Mouse (Mus musculus): Measurements from ENCODE around the gene Syndig1l. TPM values are rescaled to one million over a fixed set of nuclear protein-coding genes. Genes with fewer than 3 reads are reported as not detected.

Syndig1l gene
- polyA plus RNA-seq, 1 experiment from 2014 or later, result 0.22 TPM

- ATAC-seq (ENCODE audit: low FRiP score) (no peak), DNase-seq (ENCODE audit: low spot score, missing footprints) (no peak)
- no peak overlapping the region for H3K4me2 ChIP-seq
- no peaks in the 10 kb centered on the region for H3K27me3 ChIP-seq (ENCODE audit: control insufficient read depth, insufficient read depth, low read length)
- H3K36me3 ChIP-seq (ENCODE audit: control insufficient read depth, insufficient read depth, low read length), result no peaks in the 10 kb centered on the region
- H3K27ac ChIP-seq (ENCODE audit: low read depth, low read length), result no peak overlapping the region
- no peaks in the 10 kb centered on the region for H3K9me3 ChIP-seq (ENCODE audit: control insufficient read depth, low read length)
- H3K4me3 ChIP-seq (ENCODE audit: low read depth, low read length), result no peak overlapping the region
- WGBS, result 90% methylated on average over 9 of the region's 9 CpGs
- H3K9ac ChIP-seq (ENCODE audit: low read length), result no peak overlapping the region
- H3K4me1 ChIP-seq (ENCODE audit: control insufficient read depth, insufficient read depth, low read length), result no peaks in the 10 kb centered on the region
These were observed 20.0 kb upstream of the Syndig1l start for GRCm38 (mm10) chr12:84718462-84719244.

GRCm38 (mm10) chr12:84714578-84714977, 15.9 kb upstream of the Syndig1l start:
- no peak overlapping the region for H3K9ac ChIP-seq (ENCODE audit: low read length)
- 89% methylated on average over 6 of the region's 6 CpGs for WGBS
- no peaks in the 10 kb centered on the region for H3K27me3 ChIP-seq (ENCODE audit: control insufficient read depth, insufficient read depth, low read length)

GRCm38 (mm10) chr12:84709842-84710439, 11.3 kb upstream of the Syndig1l start:
- no peak overlapping the region for H3K9ac ChIP-seq (ENCODE audit: low read length)
- no peaks in the 10 kb centered on the region for H3K36me3 ChIP-seq (ENCODE audit: control insufficient read depth, insufficient read depth, low read length)
- no peaks in the 10 kb centered on the region for H3K9me3 ChIP-seq (ENCODE audit: control insufficient read depth, low read length)
- no peak for DNase-seq (ENCODE audit: low spot score, missing footprints)
- H3K27me3 ChIP-seq (ENCODE audit: control insufficient read depth, insufficient read depth, low read length), result no peaks in the 10 kb centered on the region
- H3K4me2 ChIP-seq, result no peak overlapping the region
- WGBS, result 36% methylated on average over 14 of the region's 14 CpGs
- H3K4me3 ChIP-seq (ENCODE audit: low read depth, low read length), result no peak overlapping the region
- no peaks in the 10 kb centered on the region for H3K4me1 ChIP-seq (ENCODE audit: control insufficient read depth, insufficient read depth, low read length)
- no peak for ATAC-seq (ENCODE audit: low FRiP score)
- no peak overlapping the region for H3K27ac ChIP-seq (ENCODE audit: low read depth, low read length)

More at GRCm38 (mm10) chr12:84714578-84714977, 15.9 kb upstream of the Syndig1l start:
- no peak for ATAC-seq (ENCODE audit: low FRiP score)
- Histone ChIP-seq H3K4me2 (no peak overlapping the region), H3K9me3 (ENCODE audit: control insufficient read depth, low read length) (no peaks in the 10 kb centered on the region), H3K4me1 (ENCODE audit: control insufficient read depth, insufficient read depth, low read length) (no peaks in the 10 kb centered on the region), H3K36me3 (ENCODE audit: control insufficient read depth, insufficient read depth, low read length) (no peaks in the 10 kb centered on the region), H3K27ac (ENCODE audit: low read depth, low read length) (no peak overlapping the region), H3K4me3 (ENCODE audit: low read depth, low read length) (no peak overlapping the region)
- no peak for DNase-seq (ENCODE audit: low spot score, missing footprints)

- Histone ChIP-seq H3K9ac (ENCODE audit: low read length) (no peak overlapping the region), H3K4me3 (ENCODE audit: low read depth, low read length) (no peak overlapping the region), H3K36me3 (ENCODE audit: control insufficient read depth, insufficient read depth, low read length) (no peaks in the 10 kb centered on the region), H3K4me2 (no peak overlapping the region), H3K27ac (ENCODE audit: low read depth, low read length) (no peak overlapping the region), H3K27me3 (ENCODE audit: control insufficient read depth, insufficient read depth, low read length) (no peaks in the 10 kb centered on the region), H3K4me1 (ENCODE audit: control insufficient read depth, insufficient read depth, low read length) (no peaks in the 10 kb centered on the region), H3K9me3 (ENCODE audit: control insufficient read depth, low read length) (no peaks in the 10 kb centered on the region)
- ATAC-seq (ENCODE audit: low FRiP score) (no peak), DNase-seq (ENCODE audit: low spot score, missing footprints) (no peak)
- 88% methylated on average over 4 of the region's 4 CpGs for WGBS
These were observed 9.2 kb upstream of the Syndig1l start for GRCm38 (mm10) chr12:84707804-84708203.

GRCm38 (mm10) chr12:84706886-84707285, 8.3 kb upstream of the Syndig1l start:
- WGBS, result 72% methylated on average over 4 of the region's 4 CpGs
- no peak overlapping the region for H3K4me2 ChIP-seq

GRCm38 (mm10) chr12:84702586-84702985, 4.0 kb upstream of the Syndig1l start:
- H3K9ac ChIP-seq (ENCODE audit: low read length), result no peak overlapping the region
- H3K4me2 ChIP-seq, result no peak overlapping the region
- 66% methylated on average over 7 of the region's 7 CpGs for WGBS
- no peaks in the 10 kb centered on the region for H3K9me3 ChIP-seq (ENCODE audit: control insufficient read depth, low read length)
- H3K27me3 ChIP-seq (ENCODE audit: control insufficient read depth, insufficient read depth, low read length), result peaks cover 11% of the 10 kb centered on the region
- H3K36me3 ChIP-seq (ENCODE audit: control insufficient read depth, insufficient read depth, low read length), result no peaks in the 10 kb centered on the region
- no peaks in the 10 kb centered on the region for H3K4me1 ChIP-seq (ENCODE audit: control insufficient read depth, insufficient read depth, low read length)
- H3K27ac ChIP-seq (ENCODE audit: low read depth, low read length), result no peak overlapping the region
- ATAC-seq (ENCODE audit: low FRiP score), result no peak
- no peak for DNase-seq (ENCODE audit: low spot score, missing footprints)
- no peak overlapping the region for H3K4me3 ChIP-seq (ENCODE audit: low read depth, low read length)

More at GRCm38 (mm10) chr12:84706886-84707285, 8.3 kb upstream of the Syndig1l start:
- Histone ChIP-seq H3K9me3 (ENCODE audit: control insufficient read depth, low read length) (no peaks in the 10 kb centered on the region), H3K4me1 (ENCODE audit: control insufficient read depth, insufficient read depth, low read length) (no peaks in the 10 kb centered on the region), H3K27me3 (ENCODE audit: control insufficient read depth, insufficient read depth, low read length) (no peaks in the 10 kb centered on the region), H3K27ac (ENCODE audit: low read depth, low read length) (no peak overlapping the region), H3K4me3 (ENCODE audit: low read depth, low read length) (no peak overlapping the region), H3K9ac (ENCODE audit: low read length) (no peak overlapping the region), H3K36me3 (ENCODE audit: control insufficient read depth, insufficient read depth, low read length) (no peaks in the 10 kb centered on the region)
- ATAC-seq (ENCODE audit: low FRiP score) (no peak), DNase-seq (ENCODE audit: low spot score, missing footprints) (no peak)

- Histone ChIP-seq H3K27me3 (ENCODE audit: control insufficient read depth, insufficient read depth, low read length) (no peaks in the 10 kb centered on the region), H3K9ac (ENCODE audit: low read length) (no peak overlapping the region), H3K9me3 (ENCODE audit: control insufficient read depth, low read length) (no peaks in the 10 kb centered on the region), H3K4me1 (ENCODE audit: control insufficient read depth, insufficient read depth, low read length) (no peaks in the 10 kb centered on the region), H3K4me3 (ENCODE audit: low read depth, low read length) (no peak overlapping the region), H3K27ac (ENCODE audit: low read depth, low read length) (no peak overlapping the region), H3K4me2 (no peak overlapping the region), H3K36me3 (ENCODE audit: control insufficient read depth, insufficient read depth, low read length) (no peaks in the 10 kb centered on the region)
- ATAC-seq (ENCODE audit: low FRiP score) (no peak), DNase-seq (ENCODE audit: low spot score, missing footprints) (no peak)
- WGBS, result 85% methylated on average over 6 of the region's 6 CpGs
These were observed 6.5 kb downstream of the Syndig1l start for GRCm38 (mm10) chr12:84692141-84692540.

- no peak for ATAC-seq (ENCODE audit: low FRiP score)
- H3K9me3 ChIP-seq (ENCODE audit: control insufficient read depth, low read length), result no peaks in the 10 kb centered on the region
- peaks cover 2% of the 10 kb centered on the region; the same call in 1 of the 2 replicates for H3K4me1 ChIP-seq (ENCODE audit: control insufficient read depth, insufficient read depth, low read length)
These were observed 7.3 kb downstream of the Syndig1l start for GRCm38 (mm10) chr12:84691347-84691746.

GRCm38 (mm10) chr12:84689051-84689450, 9.6 kb downstream of the Syndig1l start:
- no peak overlapping the region for H3K4me3 ChIP-seq (ENCODE audit: low read depth, low read length)
- no peak overlapping the region for H3K27ac ChIP-seq (ENCODE audit: low read depth, low read length)
- H3K27me3 ChIP-seq (ENCODE audit: control insufficient read depth, insufficient read depth, low read length), result no peaks in the 10 kb centered on the region
- peaks cover 6% of the 10 kb centered on the region; the same call in 1 of the 2 replicates for H3K4me1 ChIP-seq (ENCODE audit: control insufficient read depth, insufficient read depth, low read length)
- DNase-seq (ENCODE audit: low spot score, missing footprints) (no peak), ATAC-seq (ENCODE audit: low FRiP score) (no peak)
- no peak overlapping the region for H3K9ac ChIP-seq (ENCODE audit: low read length)
- H3K36me3 ChIP-seq (ENCODE audit: control insufficient read depth, insufficient read depth, low read length), result no peaks in the 10 kb centered on the region
- WGBS, result 91% methylated on average over 11 of the region's 11 CpGs
- no peaks in the 10 kb centered on the region for H3K9me3 ChIP-seq (ENCODE audit: control insufficient read depth, low read length)
- no peak overlapping the region for H3K4me2 ChIP-seq

More at GRCm38 (mm10) chr12:84691347-84691746, 7.3 kb downstream of the Syndig1l start:
- no peaks in the 10 kb centered on the region for H3K27me3 ChIP-seq (ENCODE audit: control insufficient read depth, insufficient read depth, low read length)
- H3K36me3 ChIP-seq (ENCODE audit: control insufficient read depth, insufficient read depth, low read length), result no peaks in the 10 kb centered on the region
- no peak overlapping the region for H3K27ac ChIP-seq (ENCODE audit: low read depth, low read length)
- no peak for DNase-seq (ENCODE audit: low spot score, missing footprints)
- no peak overlapping the region for H3K4me3 ChIP-seq (ENCODE audit: low read depth, low read length)
- H3K4me2 ChIP-seq, result no peak overlapping the region
- H3K9ac ChIP-seq (ENCODE audit: low read length), result no peak overlapping the region

All from midbrain, embryonic 11.5 days (tissue).